Mouse (Mus musculus): Measurements from ENCODE around the gene Slc4a1.

DNA sequence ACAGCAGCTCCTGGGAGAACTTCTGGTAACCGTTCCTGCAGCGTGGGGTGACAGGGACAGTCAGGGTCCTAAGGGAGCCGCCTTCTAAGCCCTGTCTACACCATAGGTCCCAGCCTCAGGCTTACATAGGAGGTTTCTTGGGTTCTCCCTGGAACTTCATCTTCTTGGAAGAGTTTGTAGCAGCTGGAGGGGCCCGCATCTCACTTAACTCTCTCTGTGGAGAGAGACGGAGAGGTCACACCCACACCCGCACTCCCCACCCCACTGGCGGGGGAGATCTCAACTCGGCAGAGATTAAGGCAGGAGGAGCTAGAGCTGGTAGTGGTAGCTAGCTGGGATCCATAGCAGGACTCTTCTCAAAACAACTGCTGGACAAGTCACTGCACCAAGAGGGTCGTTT is 57.9 kb downstream of the Slc4a1 start:
- no peak for TF ChIP-seq POLR2A (IDR thresholded peaks at IDR 0.05; ENCODE audit: borderline replicate concordance, insufficient read depth, low read length)
- no peak for TF ChIP-seq CTCF (IDR thresholded peaks at IDR 0.05; ENCODE audit: borderline replicate concordance, insufficient read depth, low read depth, low read length)
